Mouse (Mus musculus) cortical plate, adult 2 months (tissue): ENCODE measurements around the gene Sdr42e1.

Source experiments
- CTCF ChIP-seq: fragments of 200-500 bp; IDR thresholded peaks from 2 replicates; pipeline ENCODE4 v1.5.1; 2011; ENCODE audit warnings: mild to moderate bottlenecking, control low read depth, low read length; ENCODE audit not compliant: insufficient read depth; ENCODE audit errors: extremely low read depth
- POLR2A ChIP-seq: fragments of 200-500 bp; IDR thresholded peaks from 2 replicates; pipeline ENCODE4 v1.6.1; 2011; ENCODE audit warnings: mild to moderate bottlenecking, low read length, control low read depth; ENCODE audit not compliant: insufficient read depth; ENCODE audit errors: extremely low read depth

- TF ChIP-seq POLR2A (no peak), CTCF (no peak)
Measured at GRCm38 (mm10) chr8:117687890-117688289, 14.4 kb upstream of the Sdr42e1 start.
